Mouse (Mus musculus): ENCODE data around the gene Ano9. TPM values are rescaled to one million over a fixed set of nuclear protein-coding genes. Genes with fewer than 3 reads are reported as not detected.

Ano9 gene
- total RNA-seq, 2 experiments from 2014 or later, result not detected

DNA sequence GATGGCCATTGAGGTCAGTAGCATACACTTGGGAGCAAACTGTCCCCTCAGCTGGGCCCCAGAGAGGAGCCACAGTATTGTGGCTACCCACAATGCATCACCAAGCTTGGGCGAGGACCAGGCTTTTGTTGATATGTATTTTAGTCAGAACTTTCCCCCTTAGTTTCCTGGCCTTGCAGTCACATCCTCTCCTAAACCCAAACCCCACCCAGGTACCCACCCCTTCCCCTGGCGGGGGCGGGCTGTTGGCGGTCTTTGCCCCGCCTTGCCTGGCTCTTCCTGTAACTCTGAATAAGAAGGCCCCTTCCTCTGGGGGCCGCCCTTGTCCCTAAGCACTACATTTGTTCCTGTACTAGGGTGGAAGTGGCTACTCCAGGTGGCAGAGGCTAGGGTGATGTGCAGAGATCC, 21.0 kb downstream of the Ano9 start:
- TF ChIP-seq CTCF (IDR thresholded peaks at IDR 0.05), result peak; percentile 1; the same call in 1 of the 2 replicates
- Histone ChIP-seq H3K4me3 (no peak overlapping the region), H3K27ac (no peak overlapping the region)
- no peak for DNase-seq (ENCODE audit: extremely low spot score in 1 of 2, low spot score in 2 of 2)
- intact Hi-C loops (cut with DNase I), result no loop called here

DNA sequence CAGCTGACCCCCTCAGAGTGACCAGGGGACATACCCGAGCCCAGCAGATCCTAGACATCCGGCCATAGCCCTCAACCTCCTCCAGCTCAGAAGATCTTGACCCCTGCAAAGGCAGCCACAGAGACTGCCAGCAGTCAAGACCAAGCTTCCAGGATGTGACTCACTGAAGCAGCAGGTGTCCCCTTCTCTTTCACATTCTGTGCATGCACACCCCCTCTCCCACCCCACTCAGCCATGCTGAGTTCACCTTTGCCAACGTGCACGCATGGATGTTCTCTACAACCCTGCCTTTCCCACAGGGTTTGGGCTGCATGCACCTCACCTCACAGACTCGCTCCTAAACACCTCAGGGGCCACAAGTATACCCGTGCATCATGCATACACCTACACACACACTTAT, 21.6 kb downstream of the Ano9 start:
- DNase-seq (ENCODE audit: extremely low spot score in 1 of 2, low spot score in 2 of 2), result no peak
- TF ChIP-seq CTCF (IDR thresholded peaks at IDR 0.05), result no peak
- intact Hi-C loops (cut with DNase I), result no loop called here
- no peak overlapping the region for H3K27ac ChIP-seq
- H3K4me3 ChIP-seq, result no peak overlapping the region

DNA sequence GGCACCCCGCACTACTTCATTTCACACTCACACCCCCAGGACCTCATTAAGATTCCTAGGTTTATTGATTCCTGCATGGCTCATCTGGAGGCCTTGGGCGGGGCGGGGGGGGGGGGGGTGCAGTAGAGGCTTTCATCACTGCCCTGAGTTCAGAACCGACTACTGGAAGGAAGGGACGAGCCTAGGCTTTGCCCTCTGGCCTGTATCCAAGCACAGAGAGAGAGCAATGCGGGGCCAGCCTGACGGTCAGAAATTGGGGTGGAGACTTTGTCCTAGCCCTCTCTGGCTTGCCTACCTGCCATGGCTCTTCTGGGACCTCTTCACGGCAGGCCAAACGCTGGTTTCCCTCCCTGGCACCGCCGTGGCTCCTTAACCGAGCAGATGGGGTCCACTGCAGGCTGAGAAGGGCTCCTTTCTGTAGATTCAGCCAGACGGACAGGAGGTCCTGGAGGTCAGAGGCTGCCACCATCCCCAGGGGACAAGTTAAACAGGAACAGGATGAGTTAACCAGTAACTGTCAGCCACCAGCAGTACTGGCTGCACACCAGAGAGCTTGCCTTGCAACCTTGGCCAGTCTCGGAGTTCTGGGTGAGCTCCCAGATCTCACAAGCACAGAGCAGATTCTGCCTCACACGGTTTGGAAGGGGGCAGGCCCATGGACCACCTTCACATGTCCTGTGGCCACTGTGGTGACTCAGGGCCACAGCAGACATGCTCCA, 23.0 kb downstream of the Ano9 start:
- no peak overlapping the region for H3K4me3 ChIP-seq
- intact Hi-C loops (cut with DNase I), result no loop called here
- no peak for DNase-seq (ENCODE audit: extremely low spot score in 1 of 2, low spot score in 2 of 2)
- no peak overlapping the region for H3K27ac ChIP-seq
- TF ChIP-seq CTCF (IDR thresholded peaks at IDR 0.05), result no peak

DNA sequence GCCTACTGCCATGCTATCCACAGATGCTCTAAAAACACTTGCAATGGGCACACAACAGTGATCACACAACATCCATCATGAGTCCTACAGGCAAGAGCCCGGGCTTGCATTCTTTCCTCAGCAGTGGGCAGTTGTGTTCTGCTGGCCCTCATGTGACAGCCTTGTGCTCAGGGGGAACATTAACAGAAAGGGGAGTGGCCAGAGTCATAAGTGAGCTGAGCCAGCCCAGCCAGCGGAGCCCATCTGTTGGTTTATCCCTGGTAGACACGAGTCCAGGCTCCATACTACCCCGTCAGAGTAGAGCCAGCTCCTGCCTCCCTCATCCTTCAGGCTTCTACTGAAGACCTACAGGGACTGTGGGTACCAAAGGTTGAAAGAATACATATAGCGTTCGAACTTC, 23.7 kb downstream of the Ano9 start:
- intact Hi-C loops (cut with DNase I), result no loop called here
- DNase-seq (ENCODE audit: extremely low spot score in 1 of 2, low spot score in 2 of 2), result no peak
- Histone ChIP-seq H3K4me3 (no peak overlapping the region), H3K27ac (no peak overlapping the region)
- no peak for TF ChIP-seq CTCF (IDR thresholded peaks at IDR 0.05)

DNA sequence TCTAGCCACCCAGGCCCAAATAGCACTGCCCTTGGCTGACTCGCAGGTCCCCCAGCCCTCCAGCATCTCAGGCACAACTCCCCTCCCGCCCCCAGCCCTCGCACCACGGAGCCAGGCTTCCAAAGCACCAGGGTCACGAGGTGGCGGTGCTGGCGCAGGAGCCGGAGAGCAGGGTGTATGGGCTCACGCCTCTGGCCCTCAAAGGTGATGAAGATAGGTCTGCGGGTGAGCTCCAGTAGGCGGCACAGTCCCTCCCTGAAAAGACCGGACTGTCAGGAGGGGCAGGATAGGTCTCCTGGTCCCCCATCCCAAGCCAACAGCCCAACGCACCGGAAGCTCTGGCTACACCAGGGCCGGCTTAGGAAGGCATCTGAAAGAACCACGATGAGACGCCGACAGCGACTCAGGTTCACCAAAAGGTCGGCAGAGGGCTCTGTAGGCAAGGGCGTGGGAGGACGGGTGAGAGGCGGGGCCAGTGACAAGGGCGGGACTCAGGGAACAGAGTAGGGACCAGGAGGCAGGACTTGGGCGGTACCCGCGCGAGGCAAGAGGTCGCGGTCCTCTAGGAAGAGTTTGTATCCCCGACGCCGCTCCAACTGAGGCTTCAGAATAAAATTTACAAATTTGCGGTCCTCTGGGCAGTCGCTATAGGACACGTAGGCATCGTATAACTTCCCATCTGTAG, 25.4 kb downstream of the Ano9 start:
- peak; percentile 49 for TF ChIP-seq CTCF (IDR thresholded peaks at IDR 0.05)
- intact Hi-C loops (cut with DNase I), result loop anchor here (1.0 kb wide), 1 partner anchor 84 kb away; no protein-coding TSS in a partner anchor
- Histone ChIP-seq H3K27ac (no peak overlapping the region), H3K4me3 (no peak overlapping the region)
- peak; percentile 32 to 51 for DNase-seq (ENCODE audit: extremely low spot score in 1 of 2, low spot score in 2 of 2)

DNA sequence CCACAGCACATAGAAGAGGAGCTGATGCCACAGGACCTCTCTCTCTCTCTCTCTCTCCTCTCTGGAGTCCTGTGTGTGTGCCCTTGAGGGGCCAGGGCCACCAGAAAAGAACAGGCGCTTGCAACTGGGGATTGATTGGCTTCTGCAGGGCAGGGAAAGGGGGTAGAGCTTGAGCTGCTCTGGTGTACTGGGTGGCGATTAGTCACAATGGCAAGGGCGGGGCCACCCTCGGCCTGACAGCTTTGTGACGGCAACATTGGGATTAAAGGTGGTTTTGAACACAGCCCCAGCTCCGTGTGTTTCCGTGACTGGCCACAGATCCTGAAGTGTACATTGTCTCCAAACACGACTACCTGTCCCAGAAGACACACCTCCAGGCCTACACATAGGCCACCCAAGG, 27.4 kb downstream of the Ano9 start:
- no peak for DNase-seq (ENCODE audit: extremely low spot score in 1 of 2, low spot score in 2 of 2)
- TF ChIP-seq CTCF (IDR thresholded peaks at IDR 0.05), result no peak
- no peak overlapping the region for H3K27ac ChIP-seq
- no peak overlapping the region for H3K4me3 ChIP-seq
- intact Hi-C loops (cut with DNase I), result no loop called here

DNA sequence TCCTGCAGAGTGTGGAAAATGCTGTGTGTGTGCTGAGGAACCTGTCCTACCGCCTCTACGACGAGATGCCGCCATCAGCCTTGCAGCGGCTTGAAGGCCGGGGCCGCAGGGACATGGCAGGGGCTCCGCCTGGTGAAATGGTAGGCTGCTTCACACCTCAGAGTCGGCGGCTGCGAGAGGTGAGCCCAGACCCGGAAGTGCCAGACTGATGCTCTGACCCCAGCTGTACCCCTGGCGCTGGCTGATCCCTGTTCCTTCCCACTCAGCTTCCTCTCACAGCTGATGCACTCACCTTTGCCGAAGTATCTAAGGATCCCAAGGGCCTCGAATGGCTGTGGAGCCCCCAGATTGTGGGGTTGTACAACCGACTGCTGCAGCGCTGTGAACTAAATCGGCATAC, 29.1 kb downstream of the Ano9 start:
- DNase-seq (ENCODE audit: extremely low spot score in 1 of 2, low spot score in 2 of 2), result no peak
- intact Hi-C loops (cut with DNase I), result no loop called here
- H3K27ac ChIP-seq, result no peak overlapping the region
- H3K4me3 ChIP-seq, result no peak overlapping the region
- no peak for TF ChIP-seq CTCF (IDR thresholded peaks at IDR 0.05)

DNA sequence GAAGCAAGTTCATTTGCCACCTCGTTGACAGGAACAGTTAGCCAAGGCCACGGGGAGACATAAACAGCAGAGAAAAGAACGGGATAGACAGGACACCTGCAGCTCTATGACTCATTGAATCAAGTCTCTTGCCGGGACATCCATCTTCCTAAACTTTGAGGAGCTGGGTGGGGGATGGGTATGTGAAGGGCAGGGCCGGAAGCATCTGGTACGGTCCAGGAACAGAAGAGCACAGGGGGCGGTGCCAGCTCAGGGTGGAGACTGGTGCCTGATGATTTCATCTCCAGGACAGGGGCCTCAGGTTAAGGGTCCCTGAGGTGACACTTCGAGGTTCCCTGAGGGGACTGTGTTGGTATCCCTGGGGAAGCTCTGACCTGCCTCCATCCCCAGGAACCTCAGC, 29.7 kb downstream of the Ano9 start:
- no peak overlapping the region for H3K4me3 ChIP-seq
- intact Hi-C loops (cut with DNase I), result no loop called here
- TF ChIP-seq CTCF (IDR thresholded peaks at IDR 0.05), result no peak
- no peak overlapping the region for H3K27ac ChIP-seq
- DNase-seq (ENCODE audit: extremely low spot score in 1 of 2, low spot score in 2 of 2), result no peak

DNA sequence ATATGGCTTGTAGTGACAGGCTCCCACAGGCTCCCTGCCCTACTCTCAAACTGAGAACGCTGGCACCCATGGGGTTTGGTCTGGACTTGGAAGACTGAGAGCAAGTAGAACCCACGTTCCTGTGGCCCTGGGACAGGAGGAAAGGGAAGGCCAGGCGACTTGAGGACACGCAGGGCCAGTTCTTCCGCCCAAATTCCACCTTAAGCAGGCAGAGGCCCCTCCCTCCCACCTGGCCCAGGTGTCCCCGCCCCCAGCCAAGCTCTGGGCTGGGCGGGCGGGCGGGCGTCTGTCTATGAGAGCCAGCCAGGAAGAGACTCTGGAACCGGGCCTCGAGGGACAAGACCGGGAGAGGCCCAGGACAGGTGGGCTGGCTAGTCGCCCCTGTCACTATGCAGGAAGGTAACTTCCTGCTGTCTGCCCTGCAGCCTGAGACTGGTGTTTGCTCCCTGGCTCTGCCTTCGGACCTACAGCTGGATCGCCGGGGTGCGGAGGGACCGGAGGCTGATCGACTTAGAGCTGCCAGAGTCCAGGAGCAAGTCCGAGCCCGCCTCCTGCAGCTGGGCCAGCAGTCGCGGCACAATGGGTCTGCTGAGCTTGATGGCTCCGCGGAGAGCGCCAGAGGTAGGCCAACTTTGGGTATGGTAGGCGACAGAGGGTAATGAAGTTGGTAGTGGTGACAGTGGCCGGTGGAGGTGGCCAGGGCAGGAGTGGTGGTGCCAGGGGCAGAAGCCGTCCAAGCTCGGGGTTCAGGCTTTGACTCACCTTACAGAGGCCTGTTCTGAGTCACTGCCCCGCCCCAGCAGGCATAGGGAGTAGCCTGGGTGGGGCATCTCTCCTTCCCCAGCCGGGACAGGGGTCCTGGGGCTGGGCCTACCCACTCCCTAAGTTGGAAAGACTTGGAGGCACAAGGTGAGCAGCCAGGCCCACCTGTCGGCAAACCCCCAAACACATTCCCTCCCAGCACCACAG, 37.8 kb downstream of the Ano9 start:
- H3K4me3 ChIP-seq, result no peak overlapping the region
- H3K27ac ChIP-seq, result no peak overlapping the region
- intact Hi-C loops (cut with DNase I), result no loop called here
- DNase-seq (ENCODE audit: extremely low spot score in 1 of 2, low spot score in 2 of 2), result no peak
- no peak for TF ChIP-seq CTCF (IDR thresholded peaks at IDR 0.05)

DNA sequence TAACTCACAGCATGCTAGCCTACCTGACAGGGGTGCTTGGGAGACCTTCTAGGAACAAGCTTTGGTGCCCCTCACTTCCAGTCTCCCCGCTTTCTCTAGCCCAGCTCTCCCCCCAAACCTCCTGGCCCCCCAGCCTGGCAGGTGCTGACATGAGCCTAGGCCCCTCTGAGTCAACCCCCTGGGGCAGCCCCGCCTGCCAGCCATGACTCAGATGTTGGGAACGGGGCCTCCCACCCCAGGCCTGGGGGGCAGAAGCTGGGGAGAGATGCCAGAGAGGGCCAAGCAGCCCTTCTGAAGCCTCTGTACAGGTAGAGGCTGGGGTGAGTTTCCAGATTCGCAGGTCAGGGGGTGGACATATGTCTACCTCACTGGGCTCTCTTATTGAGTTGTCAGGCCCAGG, 38.7 kb downstream of the Ano9 start:
- TF ChIP-seq CTCF (IDR thresholded peaks at IDR 0.05), result no peak
- no peak overlapping the region for H3K4me3 ChIP-seq
- DNase-seq (ENCODE audit: extremely low spot score in 1 of 2, low spot score in 2 of 2), result no peak
- intact Hi-C loops (cut with DNase I), result no loop called here
- no peak overlapping the region for H3K27ac ChIP-seq

DNA sequence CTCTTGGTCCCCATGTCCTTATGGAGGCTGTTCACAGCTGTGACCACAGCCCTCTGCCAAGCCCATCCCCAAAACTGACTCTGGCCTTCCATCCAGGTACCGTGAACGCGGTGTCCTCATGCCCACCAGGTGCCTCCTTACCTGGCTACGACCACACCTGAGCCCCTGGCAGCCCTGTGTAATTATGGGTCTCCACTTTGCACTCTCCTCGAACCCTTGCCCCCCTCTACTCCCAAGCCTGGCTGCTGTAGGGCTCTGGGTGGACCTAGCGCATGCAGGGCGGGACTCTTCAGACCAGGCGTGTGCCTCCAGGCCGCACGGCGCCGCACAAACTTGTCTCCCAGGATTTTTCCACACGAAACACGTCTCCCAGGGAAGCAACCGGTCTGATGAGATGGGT, 39.8 kb downstream of the Ano9 start, which contains the start of gene Pkp3:
TSS of gene Pkp3 (plus strand) at position 378 of the 400 bp plus-strand sequence.
- H3K27ac ChIP-seq, result no peak within 1 kb of the TSS
- no peak for TF ChIP-seq CTCF (IDR thresholded peaks at IDR 0.05)
- DNase-seq (ENCODE audit: extremely low spot score in 1 of 2, low spot score in 2 of 2), result no peak
- intact Hi-C loops (cut with DNase I), result no loop called here
- no peak within 1 kb of the TSS for H3K4me3 ChIP-seq

DNA sequence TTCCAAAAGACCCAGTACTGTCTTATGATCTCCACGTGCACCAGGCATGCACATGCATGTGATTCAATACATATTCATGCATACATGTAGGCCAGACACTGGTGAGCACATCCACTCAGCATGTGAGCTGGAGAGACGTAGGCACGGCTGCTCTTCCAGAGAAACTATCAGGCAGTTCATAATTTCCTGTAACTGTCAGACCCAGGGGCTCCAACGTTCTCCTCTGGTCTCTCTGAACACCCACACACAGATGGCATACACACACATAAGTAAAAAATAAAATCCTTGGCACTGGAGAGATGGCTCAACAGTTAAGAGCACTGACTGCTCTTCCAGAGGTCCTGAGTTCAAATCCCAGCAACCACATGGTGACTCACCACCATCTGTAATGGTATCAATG, 43.8 kb downstream of the Ano9 start:
- Histone ChIP-seq H3K4me3 (no peak overlapping the region), H3K27ac (0 out of 2 replicates have a peak overlapping the region, but pooled peaks have one; percentile 32)
- intact Hi-C loops (cut with DNase I), result loop anchor here (5.0 kb wide), 1 partner anchor 99 kb away; the partner anchor contains the start of gene Rnh1
- no peak for DNase-seq (ENCODE audit: extremely low spot score in 1 of 2, low spot score in 2 of 2)
- TF ChIP-seq CTCF (IDR thresholded peaks at IDR 0.05), result no peak

All from left cerebral cortex, adult 2 months (tissue).